Mouse (Mus musculus) layer of hippocampus, adult 2 months (tissue): ENCODE measurements around the gene Lgals9. TPM values are rescaled to one million over a fixed set of nuclear protein-coding genes. Genes with fewer than 3 reads are reported as not detected.

Experiments used
- DNase-seq, 2 experiments: peaks; one replicate each; pipeline ENCODE4 v3.0.0; 2022; ENCODE audit warnings: low spot score in 2 of 2
- H3K27ac ChIP-seq: fragments of 200-600 bp; 2 replicates; pipeline ENCODE4 v1.8.1; 2022
- H3K4me3 ChIP-seq: fragments of 200-600 bp; 2 replicates; pipeline ENCODE4 v1.8.1; 2022; ENCODE audit warnings: mild to moderate bottlenecking
- CTCF ChIP-seq: fragments of 200-600 bp; conservative IDR thresholded peaks from 2 replicates; pipeline ENCODE4 v1.8.1; 2022; ENCODE audit warnings: antibody characterized with exemption, mild to moderate bottlenecking, moderate library complexity
- total RNA-seq, 2 experiments: library from RNA; stranded (reverse); gene quantifications; 2 replicates each; pipeline ENCODE4 v1.2.3; 2021

Gene Lgals9
- total RNA-seq, 2 experiments from 2014 or later, result 4.0 to 4.1 TPM

- Histone ChIP-seq H3K27ac (no peak overlapping the region), H3K4me3 (no peak overlapping the region)
- TF ChIP-seq CTCF, result no peak
- DNase-seq, result no peak
Observed at GRCm38 (mm10) chr11:78915473-78915872, 69.3 kb downstream of the Lgals9 start.

Other genes starting within 250 kb of the Lgals9 start
- 10 to 100 TPM; 20.0 to 20.7 TPM for gene Ccnq, start 233.2 kb downstream of the Lgals9 start, total RNA-seq
- gene Lyrm9, start 158.4 kb downstream of the Lgals9 start, total RNA-seq, result 10 to 100 TPM; 20.6 to 22.0 TPM
- under 1 TPM; 0.20 to 0.64 TPM for gene Nos2, start 64.2 kb downstream of the Lgals9 start, total RNA-seq
- gene Ksr1, start 161.5 kb upstream of the Lgals9 start, total RNA-seq, result 100 to 1,000 TPM; 230 to 231 TPM